Mouse (Mus musculus): Measurements from ENCODE around the gene Olfr49.

DNA sequence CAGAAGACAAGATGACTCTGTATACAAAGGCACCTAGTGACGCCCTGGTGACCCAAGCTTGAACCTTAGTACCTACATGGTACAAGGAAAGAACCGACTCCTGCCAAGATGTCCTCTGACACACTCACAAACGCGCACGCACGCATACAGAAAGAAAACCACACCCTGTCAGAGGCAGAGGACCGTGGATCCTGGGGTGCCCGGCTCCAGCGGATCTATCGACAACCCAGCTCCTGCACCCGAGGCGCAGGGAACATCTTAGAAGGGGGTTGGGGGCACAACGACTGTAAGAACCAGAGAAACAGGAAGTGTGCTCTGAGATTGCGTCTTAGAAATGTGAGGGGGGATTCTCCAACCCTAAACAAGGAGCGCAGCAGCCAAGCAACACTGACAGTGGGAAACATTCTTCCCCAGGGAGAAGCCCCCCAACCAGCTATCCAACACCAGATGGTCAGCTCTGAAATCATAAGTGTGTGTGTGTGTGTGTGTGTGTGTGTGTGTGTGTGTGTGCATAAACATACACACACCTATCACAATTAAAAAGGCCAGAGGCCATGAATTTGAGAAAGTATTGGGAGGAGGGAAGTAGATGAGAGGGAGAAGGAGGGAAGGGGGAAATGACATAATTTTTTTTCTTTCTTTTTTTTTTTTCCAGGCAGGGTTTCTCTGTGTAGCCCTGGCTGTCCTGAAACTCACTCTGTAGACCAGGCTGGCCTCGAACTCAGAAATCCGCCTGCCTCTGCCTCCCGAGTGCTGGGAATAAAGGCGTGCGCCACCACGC, 53.4 kb downstream of the Olfr49 start:
- TF ChIP-seq CTCF (IDR thresholded peaks at IDR 0.05; ENCODE audit: extremely low read depth, insufficient read depth, low read length) (no peak), POLR2A (IDR thresholded peaks at IDR 0.05; ENCODE audit: extremely low read depth, insufficient read depth, low read length) (no peak)
